22 mouse cellular contexts compared by ENCODE assay signal in the genomic region with DNA sequence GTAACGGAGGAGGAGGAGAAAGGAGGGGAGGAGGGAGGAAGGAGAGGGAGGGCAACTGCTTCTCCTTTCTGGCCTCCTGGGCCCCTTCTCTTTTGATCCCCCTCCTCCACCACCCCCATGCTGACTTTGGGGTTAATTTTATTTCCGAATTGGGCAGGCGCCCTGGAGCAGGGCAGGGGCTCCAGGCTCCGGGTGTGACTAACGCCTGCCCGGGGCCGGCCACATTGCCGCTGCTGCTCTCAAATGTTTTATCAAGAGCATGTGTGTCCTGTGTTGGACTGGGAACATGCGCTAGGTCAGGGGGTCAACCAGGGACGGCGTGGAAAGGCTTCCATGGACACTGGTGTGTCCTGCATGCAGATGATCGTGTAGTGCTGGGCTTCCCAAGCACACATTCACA.
DNase-seq lines count a peak whose midpoint lies in the region; ATAC-seq lines count a peak whose summit lies in the region.
"Had no signal": no experiment of that assay in that cellular context is flagged by ENCODE, and none has a peak within 500 bp of the region (broad histone marks: within the 10 kb centered on the region; RNA-seq: fewer than 3 reads in every experiment).

No protein-coding gene starts in this region.

- no peak overlapping the region for H3K4me2 ChIP-seq in hindbrain, embryonic 14.5 days (replicated peaks)
- H3K4me2 ChIP-seq: embryonic facial prominence, embryonic 12.5 days; embryonic facial prominence, embryonic 15.5 days; heart, embryonic 11.5 days; hindbrain, embryonic 15.5 days had no signal

- H3K27me3 ChIP-seq in hindbrain, embryonic 10.5 days (ENCODE audit: insufficient read depth, poor library complexity, severe bottlenecking): peaks cover 8% of the 10 kb centered on the region; the same call in 1 of the 2 replicates
- H3K27me3 ChIP-seq in hindbrain, embryonic 14.5 days (ENCODE audit: control insufficient read depth, insufficient read depth, low read length): no peaks in the 10 kb centered on the region
- H3K27me3 ChIP-seq in embryonic facial prominence, embryonic 10.5 days (replicated peaks; ENCODE audit: low read depth, poor library complexity, severe bottlenecking): peaks cover 55% of the 10 kb centered on the region
- H3K27me3 ChIP-seq: embryonic facial prominence, embryonic 12.5 days; embryonic facial prominence, embryonic 15.5 days; hindbrain, embryonic 15.5 days had no signal

- no peaks in the 10 kb centered on the region for H3K9me3 ChIP-seq in hindbrain, embryonic 10.5 days
- no peaks in the 10 kb centered on the region for H3K9me3 ChIP-seq in hindbrain, embryonic 14.5 days (ENCODE audit: control insufficient read depth, low read length)
- H3K9me3 ChIP-seq in embryonic facial prominence, embryonic 10.5 days: 0 out of 2 replicates have a peak, but pooled peaks cover 5% of the 10 kb centered on the region
- H3K9me3 ChIP-seq: embryonic facial prominence, embryonic 12.5 days; embryonic facial prominence, embryonic 15.5 days; hindbrain, embryonic 15.5 days had no signal

- 54% methylated on average over 12 of the region's 12 CpGs for WGBS in hindbrain, embryonic 10.5 days
- 57% methylated on average over 12 of the region's 12 CpGs for WGBS in hindbrain, embryonic 14.5 days
- whole genome bisulfite sequencing in embryonic facial prominence, embryonic 10.5 days: 25% methylated on average over 12 of the region's 12 CpGs

- no peak overlapping the region for H3K4me3 ChIP-seq in hindbrain, embryonic 10.5 days
- H3K4me3 ChIP-seq in hindbrain, embryonic 14.5 days (replicated peaks; ENCODE audit: low read length): no peak overlapping the region
- H3K4me3 ChIP-seq in embryonic facial prominence, embryonic 10.5 days: no peak overlapping the region
- H3K4me3 ChIP-seq: embryonic facial prominence, embryonic 12.5 days; embryonic facial prominence, embryonic 15.5 days; gastrocnemius, adult 2 months; hindbrain, embryonic 15.5 days had no signal

- no peak overlapping the region for H3K9ac ChIP-seq in hindbrain, embryonic 14.5 days
- H3K9ac ChIP-seq: embryonic facial prominence, embryonic 12.5 days; embryonic facial prominence, embryonic 15.5 days; forebrain, postnatal 0 days; hindbrain, embryonic 15.5 days had no signal

- peaks cover 80% of the 10 kb centered on the region for H3K36me3 ChIP-seq in hindbrain, embryonic 10.5 days
- H3K36me3 ChIP-seq in hindbrain, embryonic 14.5 days (replicated peaks; ENCODE audit: control insufficient read depth, insufficient read depth): no peaks in the 10 kb centered on the region
- peaks cover 18% of the 10 kb centered on the region for H3K36me3 ChIP-seq in embryonic facial prominence, embryonic 10.5 days (replicated peaks)
- H3K36me3 ChIP-seq: embryonic facial prominence, embryonic 12.5 days; embryonic facial prominence, embryonic 15.5 days; hindbrain, embryonic 15.5 days had no signal

- ATAC-seq in hindbrain, embryonic 14.5 days (ENCODE audit: low FRiP score): no peak
- peak; percentile 34 to 53 for ATAC-seq in hematopoietic stem cell, adult 5-6 weeks (replicated peaks in 1 of 2; ENCODE audit: insufficient read depth in 1 of 2, low FRiP score in 2 of 2, low TSS enrichment in 1 of 2, low read depth in 1 of 2, poor library complexity in 2 of 2, severe bottlenecking in 2 of 2)
- ATAC-seq: activated CD4-positive, CD25-positive, alpha-beta regulatory T cell, adult 4 months; CD4-positive, CD25-positive, alpha-beta regulatory T cell, adult 4 months; forebrain, embryonic 14.5 days; forebrain, postnatal 0 days had no signal

- DNase-seq in hindbrain, embryonic 10.5 days (ENCODE audit: low spot score): peak; percentile 48
- no peak for DNase-seq in hindbrain, embryonic 14.5 days (ENCODE audit: low spot score)
- peak; percentile 74 for DNase-seq in embryonic facial prominence, embryonic 10.5 days (ENCODE audit: low spot score)
- no peak for DNase-seq in layer of hippocampus, adult 9-11 months
- no peak for DNase-seq in lung, postnatal 14 days
- DNase-seq: adrenal gland, adult 8-10 months; adrenal gland, postnatal 25 days; cerebellum, adult 11-12 months; cerebellum, adult 9-10 months; cerebellum, postnatal 14 days; forebrain, postnatal 0 days; gastrocnemius, adult 2 months; gastrocnemius, postnatal 14 days; heart, adult 11 months had no signal

- H3K27ac ChIP-seq in hindbrain, embryonic 10.5 days: no peak overlapping the region
- H3K27ac ChIP-seq in hindbrain, embryonic 14.5 days: no peak overlapping the region
- H3K27ac ChIP-seq in embryonic facial prominence, embryonic 10.5 days (replicated peaks): no peak overlapping the region
- H3K27ac ChIP-seq: embryonic facial prominence, embryonic 12.5 days; embryonic facial prominence, embryonic 15.5 days; gastrocnemius, adult 2 months; hindbrain, embryonic 15.5 days had no signal

- peaks cover 15% of the 10 kb centered on the region for H3K4me1 ChIP-seq in hindbrain, embryonic 10.5 days (replicated peaks)
- H3K4me1 ChIP-seq in hindbrain, embryonic 14.5 days (replicated peaks; ENCODE audit: control insufficient read depth, insufficient read depth, low read length): peaks cover 5% of the 10 kb centered on the region; the same call in 1 of the 2 replicates
- H3K4me1 ChIP-seq in embryonic facial prominence, embryonic 10.5 days: peaks cover 44% of the 10 kb centered on the region

Comparison
In these comparisons a context has a peak if more than half of its experiments do, and no peak if none do; other contexts are left out.
1. DNase-seq: peak in hindbrain, embryonic 10.5 days (single experiment) and embryonic facial prominence, embryonic 10.5 days (single experiment); none in hindbrain, embryonic 14.5 days (single experiment), layer of hippocampus, adult 9-11 months (single experiment) and lung, postnatal 14 days (single experiment).